ENCODE assay signal across 15 mouse cellular contexts in genomic region chr2:4628920-4629319, GRCm38 (mm10).
"Had no signal": no experiment of that assay in that cellular context is flagged by ENCODE, and none has a peak within 500 bp of the region (broad histone marks: within the 10 kb centered on the region; RNA-seq: fewer than 3 reads in every experiment).

No protein-coding gene starts in this region.

- H3K4me3 ChIP-seq: neural tube, embryonic 15.5 days; stomach, embryonic 15.5 days had no signal

- H3K4me1 ChIP-seq: neural tube, embryonic 15.5 days; stomach, embryonic 15.5 days had no signal

- DNase-seq: retina, postnatal 1 day; right cerebral cortex, adult 18-20 months; right cerebral cortex, postnatal 14 days; right cerebral cortex, postnatal 25 days; right cerebral cortex, postnatal 4 days; spleen, adult 18-20 months; thymus, adult 18-20 months; thymus, adult 2 months; thymus, postnatal 14 days; thymus, postnatal 25 days; thymus, postnatal 36 days; thymus, postnatal 4 days had no signal

- H3K27me3 ChIP-seq: neural tube, embryonic 15.5 days; stomach, embryonic 15.5 days had no signal

- H3K9me3 ChIP-seq: neural tube, embryonic 15.5 days; stomach, embryonic 15.5 days had no signal

- H3K27ac ChIP-seq: neural tube, embryonic 15.5 days; stomach, embryonic 15.5 days; stomach, postnatal 0 days had no signal

- H3K4me2 ChIP-seq: neural tube, embryonic 15.5 days; stomach, embryonic 15.5 days had no signal

- H3K9ac ChIP-seq: neural tube, embryonic 15.5 days; stomach, embryonic 15.5 days had no signal
